Mouse (Mus musculus) spleen, postnatal 36 days (tissue): Measurements from ENCODE around the gene Tmem114.

Source experiments
- DNase-seq, 2 experiments: peaks; one replicate each; pipeline ENCODE4 v3.0.0; 2022; ENCODE audit warnings: low spot score in 2 of 2, mixed read lengths in 1 of 2

Tmem114 gene

GRCm38 (mm10) chr16:8424971-8425330, at the start of gene Tmem114:
Tmem114 (minus strand) TSS chr16:8425136.
- DNase-seq: no peak

- peak; percentile 89 to 91 for DNase-seq
These were observed 45.9 kb upstream of the Tmem114 start, which contains the start of gene Mettl22 for GRCm38 (mm10) chr16:8470603-8471481. Mettl22 (plus strand) TSS chr16:8470788.

GRCm38 (mm10) chr16:8470132-8470531, 45.2 kb upstream of the Tmem114 start:
- no peak for DNase-seq

GRCm38 (mm10) chr16:8459098-8459497, 34.2 kb upstream of the Tmem114 start:
- DNase-seq: peak; percentile 31

GRCm38 (mm10) chr16:8458391-8458790, 33.5 kb upstream of the Tmem114 start:
- no peak for DNase-seq

- DNase-seq: peak in 1 of 2 experiments; percentile 13
These were observed 30.3 kb upstream of the Tmem114 start for GRCm38 (mm10) chr16:8455221-8455620.

- no peak for DNase-seq
These were observed 28.4 kb upstream of the Tmem114 start for GRCm38 (mm10) chr16:8453301-8453700.

- no peak for DNase-seq
These were observed 21.3 kb upstream of the Tmem114 start for GRCm38 (mm10) chr16:8446256-8446655.

GRCm38 (mm10) chr16:8444911-8445310, 20.0 kb upstream of the Tmem114 start:
- DNase-seq: no peak

- DNase-seq: no peak
These were observed 7.7 kb upstream of the Tmem114 start for GRCm38 (mm10) chr16:8432616-8433015.

GRCm38 (mm10) chr16:8429531-8429930, 4.6 kb upstream of the Tmem114 start:
- DNase-seq: no peak

- no peak for DNase-seq
These were observed 800 bp upstream of the Tmem114 start for GRCm38 (mm10) chr16:8425736-8426135.

GRCm38 (mm10) chr16:8424161-8424970, 570 bp downstream of the Tmem114 start:
- no peak for DNase-seq

- no peak for DNase-seq
These were observed 1.3 kb downstream of the Tmem114 start for GRCm38 (mm10) chr16:8423626-8424114.

- DNase-seq: no peak
These were observed 4.1 kb downstream of the Tmem114 start for GRCm38 (mm10) chr16:8420842-8421241.

- DNase-seq: no peak
These were observed 4.6 kb downstream of the Tmem114 start for GRCm38 (mm10) chr16:8420381-8420780.

- no peak for DNase-seq
These were observed 5.3 kb downstream of the Tmem114 start for GRCm38 (mm10) chr16:8419666-8420065.

GRCm38 (mm10) chr16:8418126-8418525, 6.8 kb downstream of the Tmem114 start:
- no peak for DNase-seq

- no peak for DNase-seq
These were observed 7.8 kb downstream of the Tmem114 start for GRCm38 (mm10) chr16:8417011-8417720.

GRCm38 (mm10) chr16:8415996-8416395, 8.9 kb downstream of the Tmem114 start:
- no peak for DNase-seq

GRCm38 (mm10) chr16:8413441-8413840, 11.5 kb downstream of the Tmem114 start:
- no peak for DNase-seq

GRCm38 (mm10) chr16:8412213-8412612, 12.7 kb downstream of the Tmem114 start:
- peak; percentile 4 to 31 for DNase-seq
